ENCODE assay signal across 8 mouse cellular contexts in the genomic region with DNA sequence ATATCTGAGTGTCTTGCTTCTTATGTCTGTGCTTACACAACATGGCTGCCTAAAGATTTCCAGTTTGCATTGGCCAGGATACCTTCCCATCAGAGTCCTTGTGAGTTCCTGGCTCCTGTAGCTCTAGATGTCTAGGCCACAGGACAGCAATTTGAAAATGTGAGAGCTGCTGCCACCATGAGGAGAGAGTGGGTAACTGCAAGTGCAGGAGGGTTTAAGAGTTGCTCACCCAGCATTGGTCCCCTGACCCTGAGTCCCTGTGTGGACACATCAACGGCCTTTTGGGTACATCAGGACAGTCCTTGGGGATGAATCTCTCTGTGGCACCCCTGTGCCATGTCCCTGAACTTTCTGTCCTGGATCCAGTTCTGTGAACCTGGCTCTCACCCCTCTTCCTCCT.
DNase-seq lines count a peak whose midpoint lies in the region; ATAC-seq lines count a peak whose summit lies in the region.

No protein-coding gene starts in this region.

- H3K4me2 ChIP-seq in hindbrain, embryonic 14.5 days (replicated peaks), result no peak overlapping the region

- no peaks in the 10 kb centered on the region for H3K9me3 ChIP-seq in hindbrain, embryonic 14.5 days (ENCODE audit: control insufficient read depth, low read length)

- H3K9ac ChIP-seq in hindbrain, embryonic 14.5 days, result no peak overlapping the region

- DNase-seq in R1 (ENCODE audit: low read depth, low spot score), result peak; percentile 90
- peak; percentile 83 for DNase-seq in cerebellum, adult 9-11 months
- peak; percentile 56 to 77 for DNase-seq in frontal cortex, postnatal 14 days (ENCODE audit: low spot score in 2 of 2)
- DNase-seq in hindbrain, embryonic 14.5 days (ENCODE audit: low spot score), result peak; percentile 79
- DNase-seq in left cerebral cortex, adult 11 months (ENCODE audit: low spot score), result peak; percentile 68
- DNase-seq in lung, postnatal 25 days (ENCODE audit: low spot score), result peak; percentile 87
- DNase-seq in retina, postnatal 1 day, result peak; percentile 90
- peak; percentile 73 to 76 for DNase-seq in thymus, postnatal 36 days

- no peak overlapping the region for H3K4me3 ChIP-seq in hindbrain, embryonic 14.5 days (replicated peaks; ENCODE audit: low read length)

- H3K27ac ChIP-seq in hindbrain, embryonic 14.5 days, result no peak overlapping the region

- peak; percentile 68 for ATAC-seq in hindbrain, embryonic 14.5 days (ENCODE audit: low FRiP score)

- WGBS in hindbrain, embryonic 14.5 days, result 32% methylated on average over 1 of the region's 1 CpGs

- H3K36me3 ChIP-seq in hindbrain, embryonic 14.5 days (replicated peaks; ENCODE audit: control insufficient read depth, insufficient read depth), result no peaks in the 10 kb centered on the region

- H3K27me3 ChIP-seq in hindbrain, embryonic 14.5 days (ENCODE audit: control insufficient read depth, insufficient read depth, low read length), result no peaks in the 10 kb centered on the region

- H3K4me1 ChIP-seq in hindbrain, embryonic 14.5 days (replicated peaks; ENCODE audit: control insufficient read depth, insufficient read depth, low read length), result no peaks in the 10 kb centered on the region
